Mouse (Mus musculus) cerebellum, postnatal 4 days (tissue): ENCODE data around the gene Mga.

ENCODE experiments used
- DNase-seq, 2 experiments: peaks; one replicate each; pipeline ENCODE4 v3.0.0; 2022; ENCODE audit warnings: low spot score in 2 of 2, mixed read lengths in 1 of 2

Mga gene

DNA sequence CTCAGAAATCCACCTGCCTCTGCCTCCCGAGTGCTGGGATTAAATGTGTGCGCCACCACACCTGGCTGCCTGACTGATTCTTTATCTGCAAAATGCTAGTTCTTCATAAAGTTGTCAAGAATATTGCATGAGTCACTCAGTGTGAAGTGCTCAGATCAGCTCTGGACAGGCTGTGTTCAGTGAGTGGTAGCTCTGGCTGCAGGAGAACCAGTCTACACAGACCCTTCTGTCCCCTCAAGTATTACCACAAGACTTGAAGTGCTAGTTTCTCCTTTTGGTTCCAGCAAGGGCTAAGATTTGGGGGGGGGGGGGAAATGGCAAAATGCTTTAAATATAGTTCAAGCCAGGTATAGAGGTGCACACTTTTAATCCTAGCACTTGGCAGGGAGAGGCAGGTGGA lies 90.4 kb downstream of the Mga start:
- no peak for DNase-seq

DNA sequence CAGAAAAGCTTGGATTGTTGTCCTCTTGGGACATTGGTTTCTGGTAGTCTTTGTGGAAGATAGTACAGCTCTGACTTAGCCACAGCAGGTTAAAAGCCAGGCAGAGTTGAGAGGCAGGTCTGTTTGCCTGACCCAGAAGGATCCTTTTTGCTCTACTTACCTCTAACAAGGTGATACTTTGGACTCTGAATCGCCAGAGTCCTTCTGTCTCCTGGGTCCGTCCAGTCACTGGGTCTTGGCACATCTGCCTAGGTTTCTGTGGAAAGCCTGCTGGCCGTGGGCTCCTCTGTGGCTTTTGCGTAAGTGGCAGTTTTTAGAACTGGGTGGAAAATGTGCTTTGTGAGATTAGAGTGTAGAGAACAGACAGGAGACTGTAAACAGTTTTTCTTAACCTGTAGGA lies 91.9 kb downstream of the Mga start:
- no peak for DNase-seq

DNA sequence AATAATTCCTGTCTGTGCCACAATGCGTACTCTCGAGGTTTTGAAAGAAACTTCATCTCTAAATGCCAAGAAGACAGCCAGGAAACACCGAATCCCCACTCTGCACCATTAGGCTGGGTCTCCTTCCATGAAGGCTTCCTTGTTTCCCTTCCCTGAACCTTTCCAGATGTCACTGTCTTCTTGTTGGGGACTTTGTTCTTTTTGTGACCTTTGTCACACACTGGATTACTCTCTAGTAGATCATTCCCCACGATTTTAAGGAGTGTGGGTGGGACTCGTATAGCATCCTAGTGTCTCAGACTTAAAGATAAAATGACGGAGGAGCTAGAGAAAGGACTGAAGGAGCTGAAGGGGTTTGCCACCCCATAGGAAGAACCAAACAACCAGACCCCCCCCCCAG lies 93.9 kb downstream of the Mga start:
- DNase-seq = no peak

DNA sequence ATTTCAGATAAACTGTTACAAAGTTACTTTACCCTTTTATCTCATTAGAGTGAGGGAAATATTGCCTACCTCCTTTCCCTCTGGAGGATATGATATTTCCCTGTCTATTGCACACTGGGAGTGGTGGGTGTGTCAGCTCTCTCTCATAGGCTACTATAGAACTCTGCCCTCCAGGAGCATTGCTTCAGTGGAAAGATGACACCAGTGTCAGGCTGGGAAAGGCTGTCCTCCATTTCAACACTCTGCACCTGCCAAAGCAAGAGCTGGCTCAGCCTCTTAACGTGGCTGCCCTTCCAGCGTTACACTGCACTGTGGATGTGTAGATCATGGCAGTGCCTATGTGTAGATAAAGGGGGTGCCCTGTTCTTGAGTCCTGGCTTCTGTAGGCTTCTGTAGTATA lies 95.3 kb downstream of the Mga start:
- DNase-seq = no peak

DNA sequence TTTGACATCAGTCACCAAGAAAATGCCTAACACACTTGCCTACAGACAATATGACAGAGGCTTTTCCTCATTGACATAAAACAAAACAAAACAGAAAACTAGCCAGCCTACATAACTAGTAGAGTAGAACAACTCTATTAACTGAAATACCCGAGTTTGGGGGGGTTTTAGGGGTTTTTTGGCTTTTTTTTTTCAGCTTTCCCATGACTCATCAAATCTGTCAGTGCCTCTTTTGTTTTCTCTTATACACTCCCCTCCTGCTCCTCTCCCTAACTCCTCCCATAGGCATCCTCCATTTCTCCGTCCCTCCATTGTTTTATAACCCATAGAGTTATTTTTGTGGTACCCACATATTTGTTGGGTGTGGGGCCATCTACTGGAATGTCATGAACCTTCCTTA lies 96.5 kb downstream of the Mga start:
- no peak for DNase-seq

- DNase-seq = no peak
These were observed 97.8 kb downstream of the Mga start for GRCm38 (mm10) chr2:119994839-119995238.

GRCm38 (mm10) chr2:119995391-119996281 lies 98.6 kb downstream of the Mga start:
- DNase-seq = no peak

GRCm38 (mm10) chr2:119997354-119997753 lies 100.3 kb downstream of the Mga start:
- DNase-seq = no peak

- no peak for DNase-seq
These were observed 102.7 kb downstream of the Mga start for GRCm38 (mm10) chr2:119999731-120000130.

GRCm38 (mm10) chr2:120000882-120001584 lies 104.0 kb downstream of the Mga start:
- no peak for DNase-seq

DNA sequence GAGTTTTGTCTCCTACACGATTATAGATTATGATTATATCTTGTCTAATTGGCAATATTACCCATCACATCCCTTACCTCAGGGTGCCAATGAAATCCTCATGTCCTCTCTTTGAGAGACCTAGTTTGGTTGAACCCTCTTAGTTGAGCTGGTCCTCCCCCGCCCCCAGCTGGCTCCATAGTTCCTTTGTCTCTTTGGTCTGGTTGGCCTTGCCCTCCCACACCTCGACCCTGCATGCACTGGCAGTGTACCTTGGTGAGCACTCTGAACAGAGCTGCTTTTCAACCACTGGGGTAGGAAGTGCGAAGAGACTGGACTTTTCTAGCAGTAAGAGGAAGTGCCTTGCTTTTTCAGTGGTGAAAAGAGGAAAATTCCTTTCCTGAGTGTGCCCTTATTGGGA lies 104.9 kb downstream of the Mga start:
- no peak for DNase-seq

DNA sequence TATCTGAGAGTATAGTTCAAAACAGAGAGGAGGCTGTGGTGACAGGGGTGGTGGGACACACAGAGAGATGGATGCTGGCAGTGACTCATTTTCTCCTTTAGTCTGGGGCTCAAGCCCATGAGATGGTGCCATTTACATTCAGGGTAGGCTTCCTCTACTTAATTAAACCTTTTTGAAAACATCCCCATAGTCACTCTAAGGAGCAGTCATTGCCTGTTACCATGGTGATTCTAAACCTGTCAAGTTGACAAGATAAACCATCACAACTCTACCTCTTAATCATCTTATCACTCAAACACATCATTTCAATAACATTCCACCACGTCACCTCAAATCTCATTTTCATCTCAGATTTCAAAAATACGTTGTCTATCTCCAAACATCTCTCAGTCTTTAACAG lies 106.9 kb downstream of the Mga start:
- DNase-seq = no peak

- DNase-seq = no peak
These were observed 109.7 kb downstream of the Mga start for GRCm38 (mm10) chr2:120006696-120007095.

DNA sequence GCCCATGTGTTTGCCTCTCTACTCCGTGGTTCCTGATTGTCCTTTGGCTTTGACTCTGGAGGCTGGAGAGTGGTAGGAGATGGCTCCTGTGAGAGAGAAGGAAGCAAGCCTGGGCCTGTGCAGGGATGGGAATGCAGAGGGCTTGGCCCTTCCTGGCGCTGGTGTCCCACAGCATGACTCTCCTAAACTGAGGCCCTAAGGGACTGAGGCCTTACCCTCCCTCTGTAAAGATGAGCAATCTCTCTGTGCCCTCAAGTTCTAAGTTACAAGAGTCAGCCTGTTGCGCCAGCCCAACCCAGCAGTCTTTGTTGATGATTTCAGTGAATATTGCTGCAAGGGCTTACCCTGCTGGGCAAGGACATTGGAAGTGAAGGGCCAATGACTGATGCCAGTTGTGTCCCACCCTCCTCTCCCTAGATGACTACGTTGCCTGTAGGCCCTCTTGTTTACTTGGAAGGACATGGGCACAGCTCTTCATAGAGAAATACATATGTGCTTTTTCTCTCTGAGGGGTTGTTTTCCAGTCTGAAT lies 110.7 kb downstream of the Mga start:
- DNase-seq = no peak

DNA sequence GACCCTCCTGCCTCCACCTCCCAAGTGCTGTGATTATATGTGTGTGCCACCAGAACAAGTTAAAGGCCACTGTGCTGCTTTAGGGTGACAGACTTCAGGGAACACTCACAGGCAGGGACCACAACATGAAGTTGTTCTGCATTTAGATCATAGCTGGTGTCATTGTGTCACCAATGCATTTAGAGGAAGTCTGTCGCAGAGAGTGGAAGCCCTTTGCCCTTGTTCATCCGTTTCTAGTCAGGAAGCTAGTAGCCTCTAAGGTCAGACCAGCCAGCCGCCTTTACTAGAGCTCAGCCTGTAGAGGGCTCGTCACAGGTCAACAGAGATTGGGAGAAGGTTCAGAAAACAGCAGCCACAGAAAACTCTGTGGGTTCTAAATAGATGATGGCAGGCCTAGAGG lies 111.6 kb downstream of the Mga start:
- DNase-seq = no peak

DNA sequence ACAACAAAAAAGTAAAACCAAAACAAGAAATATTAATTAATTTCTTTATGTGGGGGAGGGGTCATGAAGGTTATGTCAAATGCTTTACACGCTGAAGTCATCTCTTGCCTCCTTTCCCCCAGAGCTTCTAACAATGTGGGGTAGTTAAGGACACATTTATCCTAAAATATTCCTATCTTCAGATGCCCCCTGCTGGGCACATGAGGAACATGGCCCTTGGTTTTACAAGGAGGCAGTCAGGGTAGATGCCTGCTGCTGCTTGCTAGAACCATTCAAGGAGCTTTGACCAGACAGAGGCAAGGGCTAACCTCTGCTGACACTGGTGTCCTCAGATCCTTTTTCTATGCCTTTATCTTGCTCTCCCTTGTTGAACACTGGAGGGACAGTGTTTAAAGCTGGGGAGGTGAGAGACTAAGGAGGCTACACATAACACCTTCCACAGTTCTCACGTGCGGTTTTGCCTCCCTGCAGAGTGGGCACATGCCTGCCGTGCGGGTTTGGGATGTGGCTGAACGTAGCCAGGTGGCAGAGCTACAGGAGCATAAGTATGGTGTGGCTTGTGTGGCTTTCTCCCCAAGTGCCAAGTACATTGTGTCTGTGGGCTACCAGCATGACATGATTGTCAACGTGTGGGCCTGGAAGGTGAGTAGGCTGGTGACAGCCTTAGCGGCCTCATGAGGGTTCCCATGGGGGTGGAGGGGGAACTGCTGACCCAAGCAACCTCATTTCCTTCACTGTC lies 114.6 kb downstream of the Mga start:
- DNase-seq = peak in 1 of 2 experiments; percentile 18

DNA sequence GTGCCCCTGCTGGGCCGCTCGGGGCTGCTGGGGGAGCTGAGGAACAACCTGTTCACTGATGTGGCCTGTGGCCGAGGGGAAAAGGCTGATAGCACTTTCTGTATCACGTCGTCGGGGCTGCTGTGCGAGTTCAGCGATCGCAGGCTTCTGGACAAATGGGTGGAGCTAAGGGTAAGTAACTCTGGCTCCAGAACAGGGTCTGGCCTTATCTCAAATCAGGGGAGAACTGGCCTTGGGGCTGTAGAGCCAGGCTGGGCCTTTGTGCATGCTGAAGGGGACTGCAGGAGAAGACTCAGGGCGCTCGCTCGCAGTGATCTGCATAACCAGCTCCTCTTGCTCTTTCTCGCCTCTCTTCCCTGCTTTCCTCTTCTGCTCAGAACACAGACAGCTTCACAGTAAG lies 115.9 kb downstream of the Mga start:
- no peak for DNase-seq

DNA sequence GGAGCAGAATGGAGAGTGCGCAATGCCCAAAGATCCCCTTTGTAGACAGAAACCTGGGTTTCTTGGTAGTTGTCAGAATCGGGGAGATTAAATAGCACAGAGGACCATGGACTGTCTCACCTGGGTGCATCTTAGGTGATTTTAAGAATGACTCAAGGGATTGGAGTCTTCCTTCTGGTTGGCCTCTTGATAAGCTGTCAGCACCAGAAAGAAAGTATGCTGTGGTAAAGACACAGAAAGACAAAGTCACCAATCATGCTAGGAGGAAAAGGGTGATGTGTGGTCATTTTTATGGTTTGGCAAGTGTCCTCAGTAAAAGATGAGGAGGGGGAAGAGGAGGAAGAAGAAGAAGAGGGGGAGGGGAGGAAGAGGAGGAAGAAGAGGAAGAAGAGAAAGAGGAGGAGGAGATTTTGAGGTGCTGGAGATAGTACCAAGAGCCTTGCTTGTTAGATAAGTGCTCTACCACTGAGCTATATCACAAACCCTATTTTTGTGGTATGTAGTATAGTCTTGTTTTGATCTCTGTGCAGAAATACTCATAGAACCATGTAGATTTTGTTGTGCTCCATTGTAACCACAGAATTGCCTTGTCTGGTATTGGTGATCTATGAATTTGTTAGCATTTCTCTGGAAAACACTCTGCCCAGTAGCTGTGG lies 116.9 kb downstream of the Mga start:
- DNase-seq = no peak

DNA sequence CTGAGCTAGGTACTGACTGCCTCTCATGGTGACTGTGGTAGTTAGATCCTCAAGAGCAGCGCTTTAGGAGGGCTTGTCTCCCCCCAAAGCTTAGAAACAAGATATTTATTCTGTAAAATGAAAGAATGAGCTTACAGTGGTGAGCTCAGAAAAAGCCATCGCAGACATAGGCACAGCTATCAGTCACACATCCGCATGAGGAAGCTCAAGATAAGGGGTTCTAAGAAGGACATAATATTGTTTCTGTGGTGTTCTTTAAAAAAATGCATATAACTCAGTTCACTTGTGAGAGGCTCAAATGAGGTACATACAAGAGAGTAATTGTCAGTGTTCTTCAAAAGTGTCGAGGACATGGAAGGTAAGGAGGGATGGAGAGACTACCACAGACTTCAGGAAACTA lies 118.9 kb downstream of the Mga start:
- DNase-seq = no peak

- DNase-seq = no peak
These were observed 120.6 kb downstream of the Mga start for GRCm38 (mm10) chr2:120017599-120017998.
